Mouse (Mus musculus) embryonic fibroblast, embryonic 13.5 days (primary cell): Measurements from ENCODE around the gene 6820408C15Rik. TPM values are rescaled to one million over a fixed set of nuclear protein-coding genes. Genes with fewer than 3 reads are reported as not detected.

Source experiments
- H3K27ac ChIP-seq: 2 replicates; pipeline ENCODE4 v1.5.1; 2012; ENCODE audit warnings: low read length, control low read depth, inconsistent platforms; ENCODE audit not compliant: insufficient read depth
- H3K4me1 ChIP-seq: 2 replicates; pipeline ENCODE4 v1.6.1; 2011; ENCODE audit warnings: low read length; ENCODE audit not compliant: control insufficient read depth, insufficient read depth
- H3K4me3 ChIP-seq: 2 replicates; pipeline ENCODE4 v1.5.1; 2011; ENCODE audit warnings: mild to moderate bottlenecking, control low read depth, low read length; ENCODE audit not compliant: insufficient read depth
- CTCF ChIP-seq: IDR thresholded peaks from 2 replicates; pipeline ENCODE4 v1.5.1; 2011; ENCODE audit warnings: mild to moderate bottlenecking, control low read depth, low read length, moderate library complexity, borderline replicate concordance; ENCODE audit not compliant: insufficient read depth
- POLR2A ChIP-seq: IDR thresholded peaks from 2 replicates; pipeline ENCODE4 v1.6.1; 2011; ENCODE audit warnings: low read depth, mild to moderate bottlenecking, control low read depth, low read length, moderate library complexity
- polyA plus RNA-seq: library from polyadenylated mRNA; stranded (reverse); fragments of >200 nt; gene quantifications from 2 replicates; pipeline ENCODE4 v1.2.4, GENCODE M21; 2011; ENCODE audit warnings: low read depth; ENCODE audit not compliant: missing spikeins, insufficient read length

The 6820408C15Rik gene
- polyA plus RNA-seq, 1 experiment, result 0.30 TPM

- Histone ChIP-seq H3K4me1 (no peaks in the 10 kb centered on the region), H3K4me3 (no peak overlapping the region), H3K27ac (no peak overlapping the region)
- no peak for TF ChIP-seq CTCF
Measured at GRCm38 (mm10) chr2:152436405-152436901, 21.1 kb downstream of the 6820408C15Rik start.

DNA sequence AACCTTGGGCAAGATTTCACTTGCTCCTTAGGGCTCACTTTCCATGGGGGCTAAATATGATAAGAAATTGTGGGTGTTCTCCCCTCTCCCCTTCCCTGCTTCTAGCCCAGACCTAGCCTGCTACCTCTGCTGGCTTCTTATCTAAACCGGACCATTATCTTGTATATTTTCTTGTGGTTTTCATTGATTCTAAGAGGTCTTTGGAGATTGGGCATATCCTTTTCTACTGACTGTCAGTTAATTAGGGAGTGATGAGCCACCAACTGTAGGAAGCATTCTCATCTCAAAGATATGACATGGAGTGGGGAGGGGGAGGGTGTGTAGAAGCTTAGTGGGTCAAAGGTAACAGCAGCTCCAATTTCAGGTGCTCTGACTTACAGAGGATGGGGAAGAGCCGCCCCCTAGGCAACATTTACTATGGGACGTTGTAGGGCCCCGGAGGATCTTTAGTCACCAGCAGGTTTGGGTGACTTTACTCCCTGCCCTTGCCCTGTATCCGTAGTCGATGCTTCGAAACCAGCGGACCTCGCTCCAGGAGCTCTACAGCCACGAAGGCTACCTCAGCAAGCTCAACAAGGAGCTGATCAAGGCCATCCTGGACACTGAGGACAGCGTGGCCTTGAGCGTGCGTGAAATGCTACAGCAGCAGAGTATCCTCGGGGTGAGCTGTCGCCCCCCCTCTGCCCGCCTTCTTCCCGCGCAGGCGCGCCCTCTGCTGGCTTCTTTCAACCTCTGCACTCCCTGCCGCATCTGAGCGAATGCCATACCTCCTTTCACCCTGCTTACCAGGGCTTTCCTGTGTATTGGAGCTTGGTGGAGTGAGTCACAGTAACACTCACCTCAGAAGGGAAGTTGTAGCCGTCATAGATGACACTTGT is 21.8 kb downstream of the 6820408C15Rik start:
- H3K27ac ChIP-seq, result no peak overlapping the region
- no peaks in the 10 kb centered on the region for H3K4me1 ChIP-seq
- H3K4me3 ChIP-seq, result no peak overlapping the region
- TF ChIP-seq POLR2A (no peak), CTCF (peak; percentile 75)

GRCm38 (mm10) chr2:152438963-152439362 is 23.6 kb downstream of the 6820408C15Rik start:
- Histone ChIP-seq H3K27ac (no peak overlapping the region), H3K4me3 (no peak overlapping the region), H3K4me1 (no peaks in the 10 kb centered on the region)
- TF ChIP-seq POLR2A (no peak), CTCF (no peak)

DNA sequence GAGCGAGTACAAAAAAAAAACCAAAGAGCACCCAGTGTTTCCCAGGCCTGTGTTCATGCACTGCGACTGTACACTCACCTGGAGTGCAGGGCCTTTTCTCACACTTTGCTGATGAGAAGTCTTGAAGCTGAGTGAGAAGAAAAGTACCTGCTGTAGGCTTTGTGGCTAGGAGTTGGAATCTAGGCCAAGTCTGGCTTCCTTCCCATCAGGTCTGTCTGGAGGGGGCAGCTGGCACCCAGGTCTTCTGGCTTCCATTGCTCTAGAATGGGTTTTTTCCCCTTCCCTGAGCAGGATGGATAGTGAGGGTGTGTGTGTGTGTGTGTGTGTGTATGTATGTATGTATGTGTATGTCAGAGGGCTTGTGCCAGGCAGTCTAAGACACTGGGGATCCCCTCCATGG is 24.4 kb downstream of the 6820408C15Rik start:
- TF ChIP-seq POLR2A (no peak), CTCF (no peak)
- Histone ChIP-seq H3K27ac (no peak overlapping the region), H3K4me1 (no peaks in the 10 kb centered on the region), H3K4me3 (no peak overlapping the region)

DNA sequence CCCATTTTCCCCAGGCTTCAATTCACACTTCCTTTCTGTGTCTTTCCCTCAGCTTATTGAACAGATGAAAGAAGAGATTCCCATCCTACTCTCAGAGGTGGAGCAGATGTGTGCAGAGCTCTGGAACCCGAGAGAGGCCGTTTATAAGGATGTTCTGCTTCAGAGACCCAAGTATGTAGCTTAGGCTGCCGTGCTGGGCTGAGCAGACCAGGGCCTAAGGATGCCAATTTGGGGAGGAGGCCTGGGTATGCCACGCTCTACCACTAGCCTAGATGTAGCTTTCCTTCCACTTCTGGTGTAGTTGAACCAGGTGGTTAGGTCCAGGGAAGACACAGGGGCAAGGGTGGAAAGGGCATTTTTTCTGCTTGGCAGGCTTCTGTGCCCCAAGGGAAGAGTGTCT is 26.9 kb downstream of the 6820408C15Rik start:
- no peaks in the 10 kb centered on the region for H3K4me1 ChIP-seq
- no peak overlapping the region for H3K27ac ChIP-seq
- no peak for TF ChIP-seq POLR2A
- TF ChIP-seq CTCF, result no peak
- H3K4me3 ChIP-seq, result no peak overlapping the region

GRCm38 (mm10) chr2:152443281-152443680 is 27.9 kb downstream of the 6820408C15Rik start:
- TF ChIP-seq POLR2A (no peak), CTCF (no peak)
- Histone ChIP-seq H3K4me1 (no peaks in the 10 kb centered on the region), H3K4me3 (no peak overlapping the region), H3K27ac (no peak overlapping the region)

DNA sequence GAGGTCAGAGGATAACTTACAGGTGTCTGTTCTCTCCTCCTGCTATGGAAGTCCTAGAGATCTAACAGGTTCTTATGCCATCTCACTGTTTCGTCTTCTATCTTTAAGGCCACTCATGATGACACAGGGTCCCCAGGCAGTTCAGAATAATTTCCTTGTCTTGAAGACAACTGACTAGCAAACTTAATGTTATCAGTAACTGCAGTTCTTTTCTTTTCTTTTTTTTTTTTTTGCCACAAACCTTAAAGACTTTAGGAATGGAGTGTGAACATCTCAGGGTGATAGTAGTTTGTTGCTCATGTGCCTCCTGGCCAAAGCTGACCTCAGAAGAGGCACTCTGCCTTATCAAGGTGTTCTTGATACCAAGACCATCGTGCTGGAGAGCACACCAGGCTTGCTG is 31.3 kb downstream of the 6820408C15Rik start:
- Histone ChIP-seq H3K4me1 (no peaks in the 10 kb centered on the region), H3K27ac (no peak overlapping the region)

GRCm38 (mm10) chr2:152447461-152447860 is 32.1 kb downstream of the 6820408C15Rik start:
- no peaks in the 10 kb centered on the region for H3K4me1 ChIP-seq
- no peak overlapping the region for H3K27ac ChIP-seq
- TF ChIP-seq POLR2A (no peak), CTCF (no peak)
- H3K4me3 ChIP-seq, result no peak overlapping the region

More for the DNA sequence above, 31.3 kb downstream of the 6820408C15Rik start:
- H3K4me3 ChIP-seq, result no peak overlapping the region
- TF ChIP-seq CTCF, result no peak
- TF ChIP-seq POLR2A, result no peak

- Histone ChIP-seq H3K4me3 (no peak overlapping the region), H3K27ac (no peak overlapping the region), H3K4me1 (no peaks in the 10 kb centered on the region)
- TF ChIP-seq POLR2A (no peak), CTCF (no peak)
Measured at GRCm38 (mm10) chr2:152450241-152450640, 34.9 kb downstream of the 6820408C15Rik start.

DNA sequence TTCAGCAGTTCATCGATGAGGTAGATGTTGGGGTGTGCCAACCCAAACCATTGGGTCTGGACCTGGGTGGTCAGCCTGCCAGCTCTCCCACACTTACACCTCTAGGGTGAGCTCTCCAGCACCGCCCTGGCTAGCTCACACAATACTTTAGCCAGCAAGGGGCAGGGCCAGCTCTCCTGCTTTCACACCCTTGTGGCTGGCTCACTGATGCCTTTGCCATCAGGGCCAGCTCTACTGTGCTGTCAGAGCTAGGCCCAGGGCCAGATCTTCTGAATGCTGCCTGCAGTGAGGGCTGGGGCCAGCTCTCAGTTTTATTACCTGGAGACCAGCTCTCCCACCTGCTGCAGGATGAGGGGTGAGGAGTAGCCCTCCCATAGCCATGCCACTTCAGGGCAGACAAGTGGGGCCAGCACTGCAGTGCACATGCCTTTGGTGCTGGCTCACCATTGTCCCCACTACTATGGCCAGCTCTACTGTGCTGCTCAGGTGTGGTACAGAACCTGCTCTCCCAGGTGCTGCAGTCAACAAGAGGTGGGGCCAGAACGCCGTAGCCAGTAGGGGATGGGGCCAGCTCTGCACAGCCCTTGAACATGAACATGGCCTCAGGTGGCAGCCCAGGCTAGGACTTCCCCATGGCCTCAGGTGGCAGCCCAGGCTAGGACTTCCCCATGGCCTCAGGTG is 36.9 kb downstream of the 6820408C15Rik start:
- TF ChIP-seq POLR2A (no peak), CTCF (no peak)
- no peaks in the 10 kb centered on the region for H3K4me1 ChIP-seq
- H3K4me3 ChIP-seq, result no peak overlapping the region
- H3K27ac ChIP-seq, result no peak overlapping the region
